Mouse (Mus musculus) A20 (cell line): ENCODE results near the gene Alg12.
"Not testable (repeated sequence)": the region's sequence is repeated elsewhere in the genome, so short reads cannot be mapped to it uniquely, and the experiment has no call there.

Experiments
- DNase-seq: peaks from one replicate; pipeline ENCODE4 v3.0.0-alpha.2; 2011; ENCODE audit warnings: low read depth, low spot score

Gene Alg12

DNA sequence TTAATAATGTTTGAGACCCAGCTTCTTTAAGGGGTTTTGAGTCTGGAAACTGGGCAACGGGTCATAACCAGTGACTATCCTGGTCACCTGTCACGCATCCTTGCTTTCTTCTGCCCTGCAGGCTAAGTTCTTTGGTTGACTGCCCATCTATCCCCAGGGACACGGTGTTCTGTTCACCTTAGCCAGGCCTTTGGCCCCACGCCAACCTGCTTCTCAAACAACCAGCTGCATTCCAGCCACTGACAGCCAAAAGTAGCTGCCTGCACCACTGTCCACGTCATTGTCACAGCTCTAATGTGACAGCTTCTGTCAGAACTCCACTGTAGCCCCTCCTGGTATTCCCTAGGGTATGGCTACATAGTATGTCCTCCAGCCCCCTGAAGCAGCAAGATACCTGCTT lies 12.4 kb upstream of the Alg12 start:
- DNase-seq = no peak

DNA sequence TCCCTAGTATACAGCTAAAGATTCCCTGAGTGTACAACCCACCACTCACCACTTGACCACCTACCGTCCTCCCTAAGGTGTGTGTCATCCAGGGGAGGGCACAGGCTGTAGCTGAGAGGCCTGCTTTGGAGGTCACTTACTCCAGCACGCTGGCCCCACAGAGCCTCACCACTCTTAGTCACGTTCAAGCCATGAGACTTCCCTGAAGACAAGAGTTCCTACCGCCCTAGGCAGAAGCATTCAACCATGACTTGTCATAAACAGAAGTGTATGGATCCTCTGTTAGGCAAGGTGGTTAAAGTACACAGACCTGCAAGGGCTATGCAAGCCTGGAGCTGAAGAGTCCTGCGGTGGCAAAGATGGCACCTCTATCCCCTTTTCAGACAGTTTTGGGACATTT lies 11.6 kb upstream of the Alg12 start:
- no peak for DNase-seq

DNA sequence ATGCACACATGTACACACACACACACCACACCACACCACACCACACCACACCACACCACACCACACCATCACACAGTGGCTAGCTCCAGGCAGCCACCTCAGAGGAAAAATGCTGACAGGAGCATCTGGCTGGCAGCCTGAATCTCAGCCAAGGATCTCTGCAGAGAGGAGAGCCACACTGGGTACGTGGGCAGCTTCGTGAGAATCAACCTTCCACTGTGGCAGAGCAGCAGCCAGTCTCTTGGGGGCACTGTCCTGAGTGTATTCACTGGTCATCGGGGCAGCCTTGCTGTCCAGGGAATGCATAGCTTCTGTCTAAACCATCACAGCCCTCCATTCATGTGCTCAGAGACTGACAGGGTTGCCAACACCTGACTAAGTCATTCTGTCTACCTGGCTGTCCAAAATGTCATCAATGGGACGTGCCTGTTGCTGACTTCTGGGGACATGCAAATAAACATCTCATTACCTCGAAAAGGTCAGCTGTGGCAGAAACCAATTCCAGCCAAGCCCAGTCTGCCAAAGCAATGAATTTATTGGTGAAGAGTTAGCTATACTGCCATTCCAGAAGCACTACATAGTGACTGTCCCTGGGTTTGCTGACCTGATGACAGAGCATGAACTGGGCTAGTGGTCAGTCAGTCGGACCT lies 10.8 kb upstream of the Alg12 start:
- no peak for DNase-seq

DNA sequence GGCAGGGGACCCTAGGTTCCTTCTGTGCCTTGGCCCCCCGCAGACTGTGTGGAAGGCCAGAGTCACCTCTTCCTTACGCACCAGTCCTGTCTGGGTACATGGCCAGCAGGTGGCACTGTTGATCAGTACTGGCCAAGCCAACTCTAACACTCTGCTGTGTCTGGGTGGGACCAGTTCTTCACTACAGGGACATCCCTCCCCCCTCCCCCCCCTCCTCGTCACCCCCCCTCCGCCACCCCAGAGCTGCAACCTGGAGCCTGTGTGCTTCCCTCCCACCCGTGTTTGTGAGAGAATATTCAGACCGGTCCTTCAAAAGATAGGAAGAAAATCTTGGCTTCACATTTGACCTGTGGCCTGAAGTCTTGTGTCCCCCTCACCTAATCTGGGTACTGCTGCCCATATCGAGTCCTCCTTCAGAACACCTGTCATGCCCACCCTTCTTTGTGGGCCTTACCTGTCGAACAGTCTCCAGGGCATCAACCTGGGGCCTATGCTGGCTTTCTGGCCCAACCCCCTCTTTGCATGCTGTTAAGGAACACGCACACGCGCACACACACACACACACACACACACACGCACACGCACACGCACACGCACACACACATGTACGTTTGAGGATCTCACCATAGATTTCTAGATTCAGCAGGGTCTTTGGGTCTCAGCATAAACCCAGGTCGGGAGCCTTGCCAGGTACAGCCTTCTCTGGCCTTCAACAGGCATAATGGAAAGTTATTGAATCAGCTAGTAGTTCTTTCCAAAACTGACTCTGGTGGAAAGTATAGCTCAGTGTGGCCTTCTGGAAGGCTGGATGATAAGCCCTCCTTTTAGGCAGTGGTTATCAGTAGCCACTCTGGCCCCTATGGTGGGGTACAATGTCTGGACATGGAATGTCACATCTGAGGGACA lies 9.9 kb upstream of the Alg12 start:
- peak; percentile 83 for DNase-seq

GRCm38 (mm10) chr15:88827991-88828799 lies 9.1 kb upstream of the Alg12 start:
- peak; percentile 76 for DNase-seq

DNA sequence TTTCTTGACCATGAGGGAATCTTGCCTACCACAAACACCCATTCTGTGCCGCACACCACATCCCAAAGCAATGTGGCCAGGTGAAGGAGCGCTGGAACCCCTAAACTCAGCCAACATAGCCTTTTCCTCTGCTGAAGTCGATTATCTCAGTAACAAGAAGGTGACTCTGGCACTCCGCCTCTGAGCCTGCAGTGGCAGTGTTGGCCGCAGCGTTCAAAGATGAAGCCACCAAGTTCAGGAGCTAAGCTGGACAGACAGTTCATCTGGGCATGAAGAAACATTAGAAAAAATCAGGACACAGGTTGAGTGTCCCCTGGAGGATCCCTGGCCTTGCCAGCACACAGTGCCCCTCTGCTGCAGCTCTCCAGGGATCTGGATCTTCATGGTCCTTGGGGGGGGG lies 8.3 kb upstream of the Alg12 start:
- DNase-seq = no peak

- peak; percentile 77 for DNase-seq
Observed at GRCm38 (mm10) chr15:88823376-88823775, 4.3 kb upstream of the Alg12 start.

DNA sequence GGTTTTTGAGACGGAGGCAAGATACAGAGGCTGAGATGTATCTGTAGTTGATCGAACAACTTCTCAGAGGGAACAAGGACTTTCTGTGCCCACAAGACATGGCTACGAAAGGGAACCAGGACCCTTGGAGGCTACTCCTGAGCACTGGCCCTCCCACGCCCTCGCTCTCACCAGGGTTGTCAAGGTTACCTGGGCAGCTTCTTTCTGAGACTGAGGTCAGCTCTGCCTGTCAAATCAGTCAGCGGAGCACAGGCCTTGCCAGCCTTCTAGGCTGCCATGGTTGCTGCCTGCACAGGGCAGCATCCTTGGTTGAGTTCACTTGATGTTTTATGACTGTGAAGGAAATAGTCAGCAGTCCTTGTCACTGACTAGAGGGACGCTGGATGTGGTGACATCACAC lies 3.4 kb upstream of the Alg12 start:
- DNase-seq = no peak

DNA sequence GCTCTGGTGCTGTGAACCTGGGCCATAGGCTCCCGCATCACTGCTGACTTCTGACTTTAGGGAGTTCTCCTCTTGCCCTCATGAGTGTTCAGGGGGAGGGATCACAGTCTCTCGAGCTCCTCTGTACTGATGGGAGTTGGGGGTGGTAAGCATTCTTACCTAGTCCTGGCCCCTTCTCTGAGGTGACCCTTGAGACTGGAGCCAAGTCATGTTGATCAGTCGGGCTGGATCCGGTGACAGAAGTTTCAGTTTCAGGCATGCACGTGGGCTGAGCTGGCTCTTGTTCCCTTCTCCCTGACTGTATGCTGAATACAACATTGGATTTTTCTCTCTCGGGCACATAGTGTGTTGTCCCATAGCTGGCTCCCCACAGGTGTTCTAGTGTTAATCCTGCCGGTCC lies 2.3 kb upstream of the Alg12 start:
- no peak for DNase-seq

GRCm38 (mm10) chr15:88819906-88820303 lies 787 bp upstream of the Alg12 start:
- DNase-seq = no peak

DNA sequence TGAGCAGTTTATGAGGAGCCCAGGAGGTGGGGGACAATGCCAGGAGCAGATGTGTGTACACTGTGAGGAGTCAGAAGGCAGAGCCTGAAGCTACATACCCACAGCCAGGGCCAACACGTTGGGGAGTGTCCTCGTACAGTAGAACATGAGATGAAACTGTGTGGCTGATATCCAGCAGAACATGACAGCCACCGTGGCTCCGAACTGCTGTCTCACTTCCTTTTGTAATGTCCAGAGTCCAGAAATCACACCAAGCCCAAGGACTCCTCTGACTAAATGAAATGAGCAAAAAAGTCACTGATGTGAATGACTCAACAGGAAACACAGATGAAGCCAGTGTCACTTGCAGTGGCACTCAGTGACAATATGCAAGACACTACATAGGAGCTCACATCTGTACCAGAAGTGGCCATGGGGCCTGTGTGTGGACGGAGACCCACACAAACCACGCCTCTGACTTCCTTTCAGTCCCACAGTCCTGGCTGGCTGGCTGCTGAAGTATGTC lies 3.9 kb downstream of the Alg12 start:
- DNase-seq = no peak

- peak; percentile 46 for DNase-seq
Observed at GRCm38 (mm10) chr15:88814411-88815047, 4.6 kb downstream of the Alg12 start.

- DNase-seq = not testable (repeated sequence)
Observed at GRCm38 (mm10) chr15:88813873-88814272, 5.2 kb downstream of the Alg12 start.

- no peak for DNase-seq
Observed at GRCm38 (mm10) chr15:88813262-88813661, 5.9 kb downstream of the Alg12 start.

DNA sequence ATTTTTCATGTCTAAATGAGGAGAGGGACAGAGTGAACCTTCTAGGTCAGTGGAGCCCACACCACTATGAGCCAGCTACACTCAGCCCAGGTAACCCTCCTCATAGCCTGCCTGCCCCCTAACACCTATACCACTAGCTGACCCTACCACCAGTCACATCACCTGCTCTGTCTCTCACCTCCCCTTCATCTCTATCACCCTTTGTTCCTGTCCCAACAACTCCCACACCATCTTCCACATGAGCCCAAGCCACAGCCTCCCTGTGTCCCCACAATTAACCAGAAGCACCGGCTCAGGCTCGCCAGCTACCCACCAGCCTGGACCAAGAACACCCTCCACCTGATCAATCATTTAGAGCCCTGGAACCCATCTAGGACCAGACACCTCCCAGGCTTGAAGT lies 8.7 kb downstream of the Alg12 start:
- DNase-seq = no peak

GRCm38 (mm10) chr15:88808121-88808520 lies 11.0 kb downstream of the Alg12 start:
- no peak for DNase-seq

DNA sequence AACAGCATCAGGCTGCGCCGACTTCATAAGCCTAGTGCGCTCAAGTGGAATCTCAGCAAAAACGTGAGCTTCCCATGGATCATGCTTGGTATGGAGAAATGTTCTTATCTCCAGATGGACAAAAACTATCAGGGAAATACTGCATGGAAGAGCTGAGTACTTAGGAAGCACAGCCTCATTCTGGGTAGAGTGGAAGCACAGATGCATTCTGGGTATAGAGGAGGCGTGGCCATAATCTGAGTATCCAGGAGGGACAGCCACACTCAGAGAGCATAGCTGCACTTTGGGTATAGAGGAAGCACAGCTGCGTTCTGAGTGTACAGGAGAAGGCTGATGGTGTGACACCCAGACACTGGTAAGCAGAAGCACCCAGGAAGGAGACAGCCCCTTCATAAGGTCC lies 16.8 kb downstream of the Alg12 start:
- DNase-seq = no peak

DNA sequence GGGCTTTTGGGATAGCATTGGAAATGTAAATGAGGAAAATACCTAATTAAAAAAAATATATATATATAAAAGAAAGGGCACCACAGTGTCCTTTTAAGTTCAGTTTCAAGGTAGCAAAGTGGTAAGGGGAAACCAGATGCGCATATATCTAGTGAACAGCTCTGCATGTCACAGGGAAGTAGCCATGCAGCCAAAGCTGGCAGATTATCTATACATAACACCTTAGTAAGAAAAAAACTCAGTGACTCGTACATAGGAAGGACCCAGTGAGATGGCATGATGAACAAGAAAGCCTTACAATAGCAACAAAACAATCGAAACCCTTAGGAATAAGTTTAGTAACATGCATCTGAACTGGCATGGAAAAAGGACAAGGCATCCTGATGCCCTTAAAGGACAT lies 17.2 kb downstream of the Alg12 start:
- no peak for DNase-seq

DNA sequence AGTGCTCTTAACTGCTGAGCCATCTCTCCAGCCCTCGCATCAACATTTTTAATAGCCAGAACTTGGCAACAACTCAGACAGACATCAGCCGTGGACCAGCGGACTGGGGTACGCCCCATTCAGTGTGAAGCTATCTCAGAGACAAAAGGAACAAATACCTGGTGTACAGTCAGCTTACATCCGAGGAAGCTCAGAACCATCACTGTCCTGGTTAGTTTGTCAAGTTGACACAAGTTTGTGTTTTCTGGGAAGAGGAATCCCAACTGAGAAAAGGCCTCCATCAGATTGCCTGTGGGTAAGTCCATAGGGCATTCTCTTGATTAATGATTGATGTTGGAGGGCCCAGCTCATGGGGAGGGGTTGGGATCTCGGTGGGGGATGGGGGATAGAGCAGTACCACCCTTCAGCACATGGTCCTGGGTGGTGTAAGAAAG lies 18.2 kb downstream of the Alg12 start:
- no peak for DNase-seq

GRCm38 (mm10) chr15:88799950-88800371 lies 19.2 kb downstream of the Alg12 start:
- no peak for DNase-seq

GRCm38 (mm10) chr15:88794729-88795128 lies 24.4 kb downstream of the Alg12 start:
- not testable (repeated sequence) for DNase-seq
